Mouse (Mus musculus): Measurements from ENCODE around the gene Acox1. TPM values are rescaled to one million over a fixed set of nuclear protein-coding genes. Genes with fewer than 3 reads are reported as not detected.

Acox1 gene
- polyA plus RNA-seq, 1 experiment from 2014 or later = 29.6 TPM

DNA sequence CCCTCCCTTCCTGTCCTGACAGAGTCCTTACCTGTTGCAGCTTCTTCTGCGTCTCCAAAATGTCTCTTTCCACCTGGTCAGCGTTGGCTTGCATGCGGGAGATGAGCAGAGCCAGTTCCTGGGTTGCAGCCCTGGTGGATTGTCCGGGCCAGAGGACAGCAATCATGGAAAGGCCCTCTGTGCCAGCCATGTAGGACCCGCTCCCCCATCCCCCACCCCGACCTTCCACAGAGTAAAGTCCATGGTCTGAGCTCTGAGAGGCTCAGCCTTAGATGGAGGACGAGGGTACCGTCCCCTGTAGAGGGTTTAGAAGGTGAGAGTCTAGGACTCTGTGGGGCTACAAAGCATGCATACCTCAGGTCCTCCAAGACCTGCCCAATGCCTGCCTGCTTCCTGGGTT, 36.1 kb upstream of the Acox1 start:
- Histone ChIP-seq H3K27me3 (ENCODE audit: control insufficient read depth, insufficient read depth, low read length) (no peaks in the 10 kb centered on the region), H3K4me2 (replicated peaks; ENCODE audit: low read depth, low read length) (no peak overlapping the region), H3K27ac (ENCODE audit: low read length) (no peak overlapping the region), H3K4me3 (ENCODE audit: low read depth, low read length) (no peak overlapping the region), H3K9ac (replicated peaks; ENCODE audit: low read depth, low read length) (no peak overlapping the region), H3K9me3 (ENCODE audit: control insufficient read depth, low read depth, low read length) (no peaks in the 10 kb centered on the region), H3K4me1 (ENCODE audit: control insufficient read depth, insufficient read depth, low read length) (no peaks in the 10 kb centered on the region; the same call in 1 of the 2 replicates), H3K36me3 (ENCODE audit: control insufficient read depth, insufficient read depth, low read length) (no peaks in the 10 kb centered on the region)
- ATAC-seq (ENCODE audit: insufficient number of reproducible peaks, insufficient read depth, low FRiP score, low read depth) = no peak
- 79% methylated on average over 8 of the region's 8 CpGs for WGBS

GRCm38 (mm10) chr11:116232427-116232826, 33.6 kb upstream of the Acox1 start:
- no peak for ATAC-seq (ENCODE audit: insufficient number of reproducible peaks, insufficient read depth, low FRiP score, low read depth)
- no peak overlapping the region; the same call in 1 of the 2 replicates for H3K9ac ChIP-seq (replicated peaks; ENCODE audit: low read depth, low read length)
- H3K27ac ChIP-seq (ENCODE audit: low read length) = no peak overlapping the region
- peak overlapping the region; percentile 19; the same call in 1 of the 2 replicates for H3K4me2 ChIP-seq (replicated peaks; ENCODE audit: low read depth, low read length)
- no peaks in the 10 kb centered on the region for H3K27me3 ChIP-seq (ENCODE audit: control insufficient read depth, insufficient read depth, low read length)
- no peak overlapping the region for H3K4me3 ChIP-seq (ENCODE audit: low read depth, low read length)
- WGBS = 35% methylated on average over 17 of the region's 17 CpGs
- no peaks in the 10 kb centered on the region for H3K9me3 ChIP-seq (ENCODE audit: control insufficient read depth, low read depth, low read length)
- H3K36me3 ChIP-seq (ENCODE audit: control insufficient read depth, insufficient read depth, low read length) = no peaks in the 10 kb centered on the region
- H3K4me1 ChIP-seq (ENCODE audit: control insufficient read depth, insufficient read depth, low read length) = peaks cover 3% of the 10 kb centered on the region; the same call in 1 of the 2 replicates

- H3K4me2 ChIP-seq (replicated peaks; ENCODE audit: low read depth, low read length) = no peak overlapping the region
- H3K4me3 ChIP-seq (ENCODE audit: low read depth, low read length) = no peak overlapping the region
- WGBS = 54% methylated on average over 4 of the region's 4 CpGs
- H3K4me1 ChIP-seq (ENCODE audit: control insufficient read depth, insufficient read depth, low read length) = peaks cover 3% of the 10 kb centered on the region; the same call in 1 of the 2 replicates
- no peak overlapping the region for H3K9ac ChIP-seq (replicated peaks; ENCODE audit: low read depth, low read length)
- H3K9me3 ChIP-seq (ENCODE audit: control insufficient read depth, low read depth, low read length) = no peaks in the 10 kb centered on the region
- H3K27me3 ChIP-seq (ENCODE audit: control insufficient read depth, insufficient read depth, low read length) = 0 out of 2 replicates have a peak, but pooled peaks cover under 1% of the 10 kb centered on the region
- peaks cover 4% of the 10 kb centered on the region; the same call in 1 of the 2 replicates for H3K36me3 ChIP-seq (ENCODE audit: control insufficient read depth, insufficient read depth, low read length)
- ATAC-seq (ENCODE audit: insufficient number of reproducible peaks, insufficient read depth, low FRiP score, low read depth) = peak; percentile 25; the same call in 1 of the 2 replicates
- no peak overlapping the region for H3K27ac ChIP-seq (ENCODE audit: low read length)
These were observed 29.9 kb upstream of the Acox1 start for GRCm38 (mm10) chr11:116228699-116229098.

- H3K9ac ChIP-seq (replicated peaks; ENCODE audit: low read depth, low read length) = no peak overlapping the region
- WGBS = 5% methylated on average over 2 of the region's 2 CpGs
- H3K27me3 ChIP-seq (ENCODE audit: control insufficient read depth, insufficient read depth, low read length) = 0 out of 2 replicates have a peak, but pooled peaks cover 6% of the 10 kb centered on the region
- no peak overlapping the region for H3K27ac ChIP-seq (ENCODE audit: low read length)
- no peak overlapping the region for H3K4me2 ChIP-seq (replicated peaks; ENCODE audit: low read depth, low read length)
- no peak overlapping the region for H3K4me3 ChIP-seq (ENCODE audit: low read depth, low read length)
- peaks cover 3% of the 10 kb centered on the region; the same call in 1 of the 2 replicates for H3K4me1 ChIP-seq (ENCODE audit: control insufficient read depth, insufficient read depth, low read length)
- 0 out of 2 replicates have a peak, but pooled peaks cover 4% of the 10 kb centered on the region for H3K9me3 ChIP-seq (ENCODE audit: control insufficient read depth, low read depth, low read length)
- H3K36me3 ChIP-seq (ENCODE audit: control insufficient read depth, insufficient read depth, low read length) = peaks cover 4% of the 10 kb centered on the region; the same call in 1 of the 2 replicates
- no peak for ATAC-seq (ENCODE audit: insufficient number of reproducible peaks, insufficient read depth, low FRiP score, low read depth)
These were observed 27.6 kb upstream of the Acox1 start for GRCm38 (mm10) chr11:116226414-116226813.

DNA sequence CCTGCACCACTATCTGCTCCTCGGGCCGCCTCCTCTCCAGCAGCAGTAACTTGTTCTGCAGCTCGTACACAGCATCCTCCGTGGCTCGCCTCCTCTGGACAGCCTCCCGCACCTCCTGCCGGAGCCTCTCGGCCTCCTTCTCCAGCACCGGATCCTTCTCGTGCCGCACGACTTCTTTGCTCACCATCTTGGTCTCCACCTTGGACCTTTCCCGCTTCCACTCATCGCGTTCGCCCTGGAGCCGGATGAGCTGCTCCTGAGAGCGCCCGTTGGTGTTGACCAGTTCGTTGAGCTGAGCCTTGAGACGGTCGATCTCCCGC, 23.9 kb upstream of the Acox1 start:
- WGBS = 17% methylated on average over 23 of the region's 23 CpGs
- H3K36me3 ChIP-seq (ENCODE audit: control insufficient read depth, insufficient read depth, low read length) = peaks cover 4% of the 10 kb centered on the region; the same call in 1 of the 2 replicates
- 0 out of 2 replicates have a peak, but pooled peaks cover 6% of the 10 kb centered on the region for H3K27me3 ChIP-seq (ENCODE audit: control insufficient read depth, insufficient read depth, low read length)
- 0 out of 2 replicates have a peak, but pooled peaks cover 4% of the 10 kb centered on the region for H3K9me3 ChIP-seq (ENCODE audit: control insufficient read depth, low read depth, low read length)
- H3K4me3 ChIP-seq (ENCODE audit: low read depth, low read length) = peak overlapping the region; percentile 23
- no peak overlapping the region for H3K9ac ChIP-seq (replicated peaks; ENCODE audit: low read depth, low read length)
- ATAC-seq (ENCODE audit: insufficient number of reproducible peaks, insufficient read depth, low FRiP score, low read depth) = no peak
- peaks cover 14% of the 10 kb centered on the region for H3K4me1 ChIP-seq (ENCODE audit: control insufficient read depth, insufficient read depth, low read length)
- peak overlapping the region; percentile 56 for H3K4me2 ChIP-seq (replicated peaks; ENCODE audit: low read depth, low read length)
- H3K27ac ChIP-seq (ENCODE audit: low read length) = no peak overlapping the region

DNA sequence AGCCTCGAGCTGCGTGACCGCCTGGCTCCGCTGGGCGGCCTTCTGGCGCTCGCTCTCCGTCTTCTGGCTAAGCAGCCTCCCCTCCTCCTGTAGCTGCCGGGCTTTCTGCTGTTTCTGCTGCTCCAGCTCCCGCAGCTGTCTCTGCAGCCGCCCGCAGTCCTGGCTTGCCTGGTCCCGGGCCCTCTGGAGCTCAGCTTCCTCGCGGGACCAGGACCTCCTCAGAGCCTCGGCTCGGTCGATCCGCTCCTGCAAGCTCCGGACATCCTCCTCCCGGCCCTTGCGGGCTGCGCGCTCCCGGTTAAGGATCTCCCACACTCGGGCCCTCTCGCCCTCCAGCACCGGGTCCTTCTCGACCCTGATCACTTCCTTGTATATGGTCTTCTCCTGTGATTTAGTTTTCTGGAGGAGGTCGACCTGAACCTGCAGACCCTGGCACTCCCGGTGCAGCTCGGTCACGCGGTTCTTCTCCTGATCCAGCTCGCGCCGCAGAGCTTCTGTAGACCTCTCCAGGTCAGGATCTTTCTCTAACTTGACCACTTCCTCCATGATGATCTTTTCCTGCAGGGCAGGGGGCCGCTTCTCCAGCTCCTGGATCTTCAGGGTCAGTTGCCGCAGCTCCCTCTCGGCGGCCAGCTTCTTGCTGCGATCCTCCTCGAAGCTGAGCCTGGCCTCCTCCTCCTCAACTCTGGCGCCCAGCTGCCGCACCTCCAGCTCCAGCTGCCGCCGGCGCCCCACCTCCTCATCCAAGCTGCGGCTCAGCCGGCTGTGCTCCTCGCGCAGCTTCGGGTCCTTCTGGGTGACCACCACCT, 23.3 kb upstream of the Acox1 start:
- Histone ChIP-seq H3K36me3 (ENCODE audit: control insufficient read depth, insufficient read depth, low read length) (peaks cover 4% of the 10 kb centered on the region; the same call in 1 of the 2 replicates), H3K9me3 (ENCODE audit: control insufficient read depth, low read depth, low read length) (0 out of 2 replicates have a peak, but pooled peaks cover 4% of the 10 kb centered on the region), H3K9ac (replicated peaks; ENCODE audit: low read depth, low read length) (no peak overlapping the region), H3K4me2 (replicated peaks; ENCODE audit: low read depth, low read length) (peak overlapping the region; percentile 56), H3K27me3 (ENCODE audit: control insufficient read depth, insufficient read depth, low read length) (0 out of 2 replicates have a peak, but pooled peaks cover 6% of the 10 kb centered on the region), H3K27ac (ENCODE audit: low read length) (no peak overlapping the region), H3K4me1 (ENCODE audit: control insufficient read depth, insufficient read depth, low read length) (peaks cover 14% of the 10 kb centered on the region), H3K4me3 (ENCODE audit: low read depth, low read length) (peak overlapping the region; percentile 23)
- ATAC-seq (ENCODE audit: insufficient number of reproducible peaks, insufficient read depth, low FRiP score, low read depth) = no peak
- 17% methylated on average over 53 of the region's 53 CpGs for WGBS

DNA sequence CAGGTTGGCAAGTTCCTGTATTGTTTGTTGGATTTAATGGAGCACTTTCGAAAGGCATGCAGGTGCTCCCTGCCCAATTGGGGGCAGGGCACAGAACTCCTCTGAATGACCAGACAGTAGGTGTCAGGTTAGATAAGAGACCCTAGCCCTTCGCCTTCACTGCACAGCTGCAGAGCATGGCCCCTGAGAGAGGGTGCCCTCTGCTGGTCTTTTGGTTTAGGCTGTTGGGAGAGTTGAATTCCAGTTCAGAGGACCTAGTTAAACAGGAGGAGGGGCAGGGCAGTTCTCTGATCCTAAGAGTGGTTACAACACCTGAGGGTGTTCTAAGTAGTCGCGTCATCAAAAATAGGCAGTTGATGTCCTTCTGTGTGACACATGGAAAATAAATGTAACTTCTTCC, 21.0 kb upstream of the Acox1 start:
- H3K9ac ChIP-seq (replicated peaks; ENCODE audit: low read depth, low read length) = no peak overlapping the region
- no peak overlapping the region for H3K27ac ChIP-seq (ENCODE audit: low read length)
- H3K36me3 ChIP-seq (ENCODE audit: control insufficient read depth, insufficient read depth, low read length) = no peaks in the 10 kb centered on the region
- H3K4me1 ChIP-seq (ENCODE audit: control insufficient read depth, insufficient read depth, low read length) = peaks cover 14% of the 10 kb centered on the region
- H3K4me3 ChIP-seq (ENCODE audit: low read depth, low read length) = no peak overlapping the region
- WGBS = 29% methylated on average over 4 of the region's 4 CpGs
- H3K27me3 ChIP-seq (ENCODE audit: control insufficient read depth, insufficient read depth, low read length) = 0 out of 2 replicates have a peak, but pooled peaks cover 6% of the 10 kb centered on the region
- peak; percentile 25; the same call in 1 of the 2 replicates for ATAC-seq (ENCODE audit: insufficient number of reproducible peaks, insufficient read depth, low FRiP score, low read depth)
- no peak overlapping the region for H3K4me2 ChIP-seq (replicated peaks; ENCODE audit: low read depth, low read length)
- 0 out of 2 replicates have a peak, but pooled peaks cover 4% of the 10 kb centered on the region for H3K9me3 ChIP-seq (ENCODE audit: control insufficient read depth, low read depth, low read length)

- 36% methylated on average over 7 of the region's 7 CpGs for WGBS
- H3K4me3 ChIP-seq (ENCODE audit: low read depth, low read length) = no peak overlapping the region
- H3K4me1 ChIP-seq (ENCODE audit: control insufficient read depth, insufficient read depth, low read length) = peaks cover 14% of the 10 kb centered on the region
- ATAC-seq (ENCODE audit: insufficient number of reproducible peaks, insufficient read depth, low FRiP score, low read depth) = peak; percentile 50; the same call in 1 of the 2 replicates
- H3K4me2 ChIP-seq (replicated peaks; ENCODE audit: low read depth, low read length) = no peak overlapping the region
- no peaks in the 10 kb centered on the region for H3K36me3 ChIP-seq (ENCODE audit: control insufficient read depth, insufficient read depth, low read length)
- 0 out of 2 replicates have a peak, but pooled peaks cover 6% of the 10 kb centered on the region for H3K27me3 ChIP-seq (ENCODE audit: control insufficient read depth, insufficient read depth, low read length)
- H3K9ac ChIP-seq (replicated peaks; ENCODE audit: low read depth, low read length) = no peak overlapping the region
- H3K27ac ChIP-seq (ENCODE audit: low read length) = peak overlapping the region; percentile 71
- H3K9me3 ChIP-seq (ENCODE audit: control insufficient read depth, low read depth, low read length) = 0 out of 2 replicates have a peak, but pooled peaks cover 4% of the 10 kb centered on the region
These were observed 20.0 kb upstream of the Acox1 start for GRCm38 (mm10) chr11:116218737-116219400.
